Mouse (Mus musculus): Measurements from ENCODE around the gene Plpp7. TPM values are rescaled to one million over a fixed set of nuclear protein-coding genes. Genes with fewer than 3 reads are reported as not detected.

Gene Plpp7
- total and polyA plus RNA-seq, 3 experiments, result 0.25 TPM; not detected in 2

- no peak for DNase-seq (ENCODE audit: extremely low read depth)
- in situ Hi-C loops (cut with MboI; ENCODE audit: low pct_ligation_motif_present, low pct_unique_long_range_greater_than_20kb, low sequenced_read_pairs), result loop anchor here (25.0 kb wide), 1 partner anchor 418 kb away; the partner anchor contains the start of genes Dpm2 and Pip5kl1
- no peaks in the 10 kb centered on the region for H3K9me3 ChIP-seq (replicated peaks; ENCODE audit: low read length)
- H3K36me3 ChIP-seq (replicated peaks in 1 of 2; ENCODE audit: control insufficient read depth in 1 of 2, insufficient read depth in 1 of 2, low read length in 1 of 2), result no peaks in the 10 kb centered on the region
- TF ChIP-seq USF1 (IDR thresholded peaks at IDR 0.05; ENCODE audit: low read depth, low read length), result no peak
- no peak for TF ChIP-seq PAX5 (IDR thresholded peaks at IDR 0.05; ENCODE audit: low read length)
- no peak for TF ChIP-seq UBTF (IDR thresholded peaks at IDR 0.05; ENCODE audit: low read depth, low read length)
- TF ChIP-seq RCOR1 (conservative IDR thresholded peaks at IDR 0.05; ENCODE audit: low read depth, low read length), result no peak
- 0 out of 2 replicates have a peak, but pooled peaks have one; percentile 11 for TF ChIP-seq MAFK (IDR thresholded peaks at IDR 0.05; ENCODE audit: insufficient replicate concordance, low read length)
- TF ChIP-seq CHD2 (IDR thresholded peaks at IDR 0.05; ENCODE audit: low read length), result no peak
- TF ChIP-seq EP300 (IDR thresholded peaks at IDR 0.05; ENCODE audit: low read length), result no peak
- TF ChIP-seq ZMIZ1 (IDR thresholded peaks at IDR 0.05; ENCODE audit: low read depth, low read length), result no peak
- no peak for TF ChIP-seq SMC3 (IDR thresholded peaks at IDR 0.05; ENCODE audit: low read depth, low read length)
- H3K9ac ChIP-seq (ENCODE audit: insufficient read depth, low read depth), result no peak overlapping the region
- no peaks in the 10 kb centered on the region for H3K79me2 ChIP-seq (replicated peaks; ENCODE audit: control insufficient read depth, extremely low read depth, insufficient read depth, poor library complexity, severe bottlenecking)
- dilution Hi-C loops (cut with MboI; ENCODE audit: extremely low pct_ligation_motif_present, extremely low pct_unique_long_range_greater_than_20kb, low sequenced_read_pairs), result no loop called here
- no peak overlapping the region for H3K27ac ChIP-seq (ENCODE audit: insufficient read depth, low read depth)
- H3K4me1 ChIP-seq (ENCODE audit: control insufficient read depth in 1 of 2, insufficient read depth in 2 of 2), result peaks cover 15 to 28% of the 10 kb centered on the region in 2 experiments; a peak in 3 of 4 replicates
- H3K4me3 ChIP-seq (replicated peaks in 1 of 3; ENCODE audit: low read depth in 2 of 3, low read length in 2 of 3, poor library complexity in 1 of 3), result no peak overlapping the region
- H3K27me3 ChIP-seq (replicated peaks), result no peaks in the 10 kb centered on the region
- no peak overlapping the region for H3K4me2 ChIP-seq (ENCODE audit: insufficient read depth, low read depth, poor library complexity, severe bottlenecking)
Observed at GRCm38 (mm10) chr2:32144633-32145032, 49.3 kb downstream of the Plpp7 start.

- Histone ChIP-seq H3K79me2 (replicated peaks; ENCODE audit: control insufficient read depth, extremely low read depth, insufficient read depth, poor library complexity, severe bottlenecking) (peaks cover 5% of the 10 kb centered on the region), H3K4me2 (ENCODE audit: insufficient read depth, low read depth, poor library complexity, severe bottlenecking) (no peak overlapping the region), H3K36me3 (replicated peaks in 1 of 2; ENCODE audit: control insufficient read depth in 1 of 2, insufficient read depth in 1 of 2, low read length in 1 of 2) (no peaks in the 10 kb centered on the region), H3K4me3 (replicated peaks in 1 of 3; ENCODE audit: low read depth in 2 of 3, low read length in 2 of 3, poor library complexity in 1 of 3) (no peak overlapping the region), H3K27me3 (replicated peaks) (no peaks in the 10 kb centered on the region), H3K27ac (ENCODE audit: insufficient read depth, low read depth) (no peak overlapping the region), H3K9ac (ENCODE audit: insufficient read depth, low read depth) (no peak overlapping the region), H3K4me1 (ENCODE audit: control insufficient read depth in 1 of 2, insufficient read depth in 2 of 2) (peaks cover 6 to 17% of the 10 kb centered on the region in 2 experiments; a peak in 2 of 4 replicates), H3K9me3 (replicated peaks; ENCODE audit: low read length) (no peaks in the 10 kb centered on the region)
- TF ChIP-seq ELF1 (IDR thresholded peaks at IDR 0.05; ENCODE audit: low read depth, low read length), result no peak
- no peak for TF ChIP-seq USF2 (conservative IDR thresholded peaks at IDR 0.05; ENCODE audit: low read depth, low read length)
- TF ChIP-seq CHD1 (IDR thresholded peaks at IDR 0.05; ENCODE audit: low read depth, low read length), result no peak
- TF ChIP-seq MAFK (IDR thresholded peaks at IDR 0.05; ENCODE audit: insufficient replicate concordance, low read length), result no peak
- no peak for TF ChIP-seq MXI1 (IDR thresholded peaks at IDR 0.05; ENCODE audit: low read depth, low read length)
- TF ChIP-seq USF1 (IDR thresholded peaks at IDR 0.05; ENCODE audit: low read depth, low read length), result no peak
- TF ChIP-seq GABPA (IDR thresholded peaks at IDR 0.05; ENCODE audit: insufficient replicate concordance, low read depth, low read length), result no peak
- TF ChIP-seq E2F4 (IDR thresholded peaks at IDR 0.05; ENCODE audit: insufficient replicate concordance, low read depth, low read length), result no peak
- TF ChIP-seq EP300 (IDR thresholded peaks at IDR 0.05; ENCODE audit: low read length), result no peak
- no peak for TF ChIP-seq ETS1 (conservative IDR thresholded peaks at IDR 0.05; ENCODE audit: low read depth, low read length)
- in situ Hi-C loops (cut with MboI; ENCODE audit: low pct_ligation_motif_present, low pct_unique_long_range_greater_than_20kb, low sequenced_read_pairs) (loop anchor here (25.0 kb wide), 1 partner anchor 416 kb away; the partner anchor contains the start of genes Dpm2 and Pip5kl1), dilution Hi-C loops (cut with MboI; ENCODE audit: extremely low pct_ligation_motif_present, extremely low pct_unique_long_range_greater_than_20kb, low sequenced_read_pairs) (no loop called here)
- no peak for DNase-seq (ENCODE audit: extremely low read depth)
Observed at GRCm38 (mm10) chr2:32146617-32147162, 51.4 kb downstream of the Plpp7 start.

Measured in CH12.LX (cell line).